Mouse (Mus musculus) inflammation-experienced regulatory T-cells, adult 6 months (primary cell): Measurements from ENCODE around the gene Ube2b. TPM values are rescaled to one million over a fixed set of nuclear protein-coding genes. Genes with fewer than 3 reads are reported as not detected.

ENCODE experiments used
- ATAC-seq: one replicate; pipeline ENCODE4 v1.8.0; 2017
- polyA plus RNA-seq, 3 experiments: library from polyadenylated mRNA; unstranded; fragments of 100-300 nt; shearing (Covaris generic); gene quantifications; one replicate each; pipeline ENCODE4 v1.2.1; 2017

Ube2b gene
- polyA plus RNA-seq, result 100 to 1,000 TPM; 175 to 228 (median 189) TPM

DNA sequence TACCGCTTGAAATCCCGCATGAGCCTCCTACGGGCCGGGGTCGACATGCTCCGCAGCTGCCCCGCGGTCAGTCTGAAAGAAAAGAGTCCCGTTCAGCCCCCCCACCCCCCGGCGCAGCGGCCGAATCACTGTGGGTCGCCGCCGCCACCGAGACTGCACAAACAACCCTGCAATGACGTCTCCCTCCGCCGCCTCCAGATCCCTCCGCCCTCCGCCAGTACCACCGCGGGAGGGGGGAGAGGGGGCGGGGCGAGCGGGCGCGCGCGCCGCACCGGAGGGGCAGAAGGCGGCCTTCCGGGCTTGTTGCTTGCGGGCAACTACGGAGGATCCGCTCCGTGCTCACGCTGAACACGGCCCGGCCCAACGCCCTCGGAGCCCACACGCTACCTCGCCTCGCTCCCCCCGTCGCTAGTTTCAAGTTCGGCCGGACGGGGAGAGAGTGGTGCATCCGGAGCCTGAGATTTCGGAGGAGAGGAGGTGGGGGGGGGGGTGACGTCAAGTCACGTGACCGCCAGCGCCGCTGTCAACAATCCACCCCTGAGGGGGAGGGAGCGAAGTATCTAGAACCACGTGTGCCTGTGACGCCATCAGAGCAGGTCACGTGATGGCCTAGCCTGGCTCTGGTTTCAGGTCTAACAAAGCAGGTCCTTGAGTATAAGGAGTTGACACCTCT lies at the start of gene Ube2b:
Gene Ube2b (minus strand): TSS at position 473 of the 673 bp plus-strand sequence.
- peak; percentile 74 for ATAC-seq

DNA sequence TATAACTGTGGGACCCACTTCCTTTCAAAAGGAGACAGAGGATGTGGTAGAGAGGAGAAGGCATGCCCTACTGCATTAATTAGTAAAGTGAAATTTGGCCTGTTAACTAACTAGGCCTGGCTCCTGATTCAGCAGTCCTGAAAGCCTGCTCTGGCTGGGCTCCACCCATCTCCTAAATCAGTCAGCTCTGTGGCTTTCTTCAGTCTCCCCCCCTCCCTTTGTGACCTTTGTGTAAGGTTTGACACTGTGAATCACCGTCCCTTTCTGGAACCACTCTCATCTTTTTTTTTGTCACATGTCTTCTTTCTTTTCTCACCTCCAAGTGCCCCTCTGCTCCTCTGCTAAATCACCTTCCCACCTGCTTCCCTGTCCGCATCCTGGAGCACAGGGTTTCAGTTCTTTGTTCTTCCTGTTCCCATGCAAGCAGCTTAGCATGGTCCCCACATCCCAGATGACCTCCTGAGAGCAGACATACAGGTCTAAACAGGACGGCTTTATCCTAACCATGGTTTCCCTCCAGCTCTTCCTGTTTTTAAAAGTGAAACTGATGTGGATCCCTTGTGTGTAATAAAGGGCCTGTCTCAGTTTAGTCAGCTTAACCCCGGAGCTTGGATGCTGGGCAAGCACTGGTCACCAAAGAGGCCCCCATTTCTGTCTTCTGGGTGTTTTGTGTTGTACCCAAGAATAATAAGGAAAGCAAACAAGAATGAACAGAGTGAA lies 46.0 kb upstream of the Ube2b start:
- ATAC-seq, result peak; percentile 93

DNA sequence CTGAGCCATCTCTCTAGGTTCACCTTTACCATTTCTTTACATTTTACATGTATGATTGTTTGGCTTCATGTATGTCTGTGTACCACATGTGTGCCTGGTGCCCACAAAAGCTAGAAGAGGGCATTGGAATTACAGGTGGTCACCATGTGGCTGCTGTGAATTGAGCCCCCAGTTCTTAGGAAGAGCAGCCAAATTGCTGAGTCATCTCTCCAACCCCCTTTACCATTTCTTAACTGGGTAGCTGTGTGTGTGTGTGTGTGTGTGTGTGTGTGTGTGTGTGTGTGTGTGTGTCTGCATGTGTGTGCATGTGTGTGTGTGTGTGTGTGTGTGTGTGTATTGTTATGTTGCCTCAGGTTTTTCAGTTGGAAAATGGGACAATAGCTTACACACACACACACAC lies 43.6 kb upstream of the Ube2b start:
- ATAC-seq, result no peak

DNA sequence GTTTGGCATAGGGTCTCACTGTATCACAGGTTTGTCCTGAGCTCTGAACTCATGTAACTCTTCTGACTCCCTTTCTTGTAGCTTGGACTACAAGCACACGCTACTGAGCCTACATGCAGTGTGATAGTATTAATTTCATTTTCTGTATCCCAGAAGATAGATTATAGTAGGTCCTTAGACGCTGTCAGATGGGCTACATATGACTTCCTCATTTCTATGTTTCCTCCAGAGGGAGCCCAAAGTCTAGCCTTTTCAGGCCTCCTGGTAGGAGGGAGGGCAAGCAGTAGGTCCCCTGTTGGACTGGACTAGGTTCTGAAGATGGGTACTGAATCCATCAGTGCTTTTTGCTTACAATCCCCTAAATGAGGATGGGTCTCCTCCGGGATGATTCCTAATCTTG lies 42.7 kb upstream of the Ube2b start:
- ATAC-seq, result no peak

DNA sequence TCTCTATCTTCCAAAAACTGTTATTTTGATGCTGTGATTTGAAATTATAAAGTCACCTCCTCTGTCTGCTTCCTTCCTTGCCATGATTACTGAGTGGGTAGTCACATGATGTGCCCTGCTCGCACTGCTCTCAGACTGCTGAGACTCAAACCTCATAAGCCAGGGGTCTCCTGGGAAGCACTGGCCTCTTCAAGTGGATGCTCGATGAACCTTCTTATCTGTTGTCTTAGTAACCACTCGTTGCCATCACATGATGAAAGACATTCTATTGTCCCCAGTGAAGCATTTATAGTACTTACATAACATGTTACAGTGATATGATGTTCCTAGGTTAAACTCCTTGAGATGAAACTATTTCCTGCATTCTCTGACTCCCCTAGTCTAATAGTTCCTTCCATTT lies 37.1 kb upstream of the Ube2b start:
- ATAC-seq, result no peak

DNA sequence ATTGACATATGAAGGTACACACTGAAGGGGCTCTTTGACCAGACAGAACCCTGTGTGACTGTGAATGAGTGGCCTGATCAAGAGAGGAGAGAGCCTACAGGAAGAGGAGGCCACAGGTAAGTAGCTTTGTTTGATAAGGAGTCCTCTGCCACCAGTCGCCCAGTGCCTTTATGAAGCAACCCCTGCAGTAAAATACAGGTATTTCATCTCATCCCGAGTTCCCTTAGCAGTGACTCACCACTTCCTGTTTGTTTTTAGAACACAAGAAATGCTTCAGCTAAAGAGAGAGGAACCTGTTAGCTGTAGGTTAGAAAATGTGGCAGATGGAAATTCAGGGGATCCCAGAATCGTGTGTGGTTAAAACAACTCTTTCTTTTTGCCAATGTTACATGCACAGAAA lies 35.3 kb upstream of the Ube2b start:
- peak; percentile 83 for ATAC-seq

DNA sequence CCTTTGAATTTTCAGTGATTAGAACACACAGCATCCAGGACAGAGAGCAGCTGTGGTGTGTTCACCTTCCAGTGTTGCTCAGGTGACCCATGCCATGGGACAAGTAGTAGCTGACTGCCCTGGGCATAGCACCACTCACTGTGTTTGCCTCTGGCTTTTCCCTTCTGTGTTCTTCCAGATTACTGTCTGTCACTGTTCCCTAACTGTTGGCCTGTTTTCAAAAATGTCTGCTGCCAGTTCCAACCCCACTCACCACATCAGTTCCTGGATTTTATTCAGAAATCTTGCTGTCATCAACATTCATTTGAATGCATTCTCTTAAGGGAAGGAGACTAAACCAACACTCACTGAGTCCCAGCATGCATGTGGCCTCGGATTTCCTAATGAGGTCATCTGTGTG lies 33.4 kb upstream of the Ube2b start:
- no peak for ATAC-seq

DNA sequence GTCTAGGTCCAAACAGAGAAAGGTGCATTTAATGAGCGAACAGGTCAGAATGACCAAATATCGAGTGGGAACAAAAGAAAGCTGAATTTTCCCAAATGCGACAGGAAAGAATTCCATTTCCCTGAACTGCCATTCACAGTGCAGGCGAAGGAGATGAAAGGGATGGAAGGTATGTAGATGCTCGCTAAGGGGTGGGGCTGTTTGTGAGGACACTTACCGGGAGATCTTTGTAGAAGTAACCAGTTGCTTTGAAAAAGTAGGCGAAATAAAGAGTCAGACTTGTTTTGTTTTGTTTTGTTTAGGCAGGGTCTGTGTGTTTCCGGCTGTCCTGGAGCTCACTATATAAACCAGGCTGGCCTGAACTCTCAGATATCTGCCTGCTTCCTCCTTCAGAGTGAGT lies 31.8 kb upstream of the Ube2b start:
- ATAC-seq, result no peak

DNA sequence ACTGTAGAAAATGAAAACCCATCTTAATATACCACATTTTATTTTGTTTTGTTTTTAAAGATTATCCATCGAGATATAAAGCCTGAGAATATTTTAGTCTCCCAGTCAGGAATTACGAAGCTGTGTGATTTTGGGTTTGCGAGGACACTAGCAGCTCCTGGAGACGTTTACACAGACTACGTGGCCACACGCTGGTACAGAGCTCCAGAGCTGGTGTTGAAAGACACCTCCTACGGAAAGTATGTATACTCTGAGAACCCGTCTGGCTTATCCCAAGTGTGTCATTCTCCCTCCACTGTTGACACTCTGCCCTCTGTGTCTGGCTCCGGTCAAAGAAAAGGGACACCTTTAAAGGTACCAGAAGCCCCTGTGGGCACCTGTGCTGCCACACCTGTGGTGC lies 17.7 kb upstream of the Ube2b start:
- no peak for ATAC-seq

DNA sequence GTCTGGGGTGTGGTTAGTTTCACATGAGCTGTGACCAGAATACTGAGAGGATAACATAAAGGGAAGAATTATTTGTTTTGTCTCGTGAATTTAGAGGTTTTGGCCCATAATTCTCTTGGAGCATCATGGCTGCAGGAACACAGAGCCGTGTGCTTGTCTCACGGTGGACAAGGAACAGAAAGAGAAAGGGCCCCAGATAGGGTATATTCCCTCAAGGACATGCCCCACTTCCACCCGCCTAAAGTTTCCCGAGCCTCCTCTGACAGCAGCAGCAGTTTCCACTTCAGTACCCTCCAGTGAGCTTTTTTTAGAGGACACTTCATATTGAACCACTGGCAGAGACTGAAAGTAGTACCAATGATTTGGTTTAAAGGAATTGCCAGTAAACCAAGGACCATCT lies 11.0 kb upstream of the Ube2b start:
- ATAC-seq, result no peak

DNA sequence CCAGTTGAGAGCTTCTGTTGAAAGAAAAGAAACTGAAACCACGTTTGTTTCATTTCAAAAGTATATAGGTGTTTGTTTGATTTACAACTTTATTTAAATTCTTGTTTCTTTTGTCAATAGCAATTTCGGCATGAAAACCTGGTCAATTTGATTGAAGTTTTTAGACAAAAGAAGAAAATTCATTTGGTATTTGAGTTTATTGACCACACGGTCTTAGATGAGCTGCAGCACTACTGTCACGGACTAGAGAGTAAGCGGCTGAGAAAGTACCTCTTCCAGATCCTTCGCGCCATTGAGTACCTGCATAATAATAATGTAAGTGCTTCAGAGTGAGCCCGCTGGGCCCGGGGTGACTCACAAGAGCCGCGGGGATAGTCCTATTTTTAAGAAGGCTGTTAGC lies 10.4 kb upstream of the Ube2b start:
- ATAC-seq, result no peak

DNA sequence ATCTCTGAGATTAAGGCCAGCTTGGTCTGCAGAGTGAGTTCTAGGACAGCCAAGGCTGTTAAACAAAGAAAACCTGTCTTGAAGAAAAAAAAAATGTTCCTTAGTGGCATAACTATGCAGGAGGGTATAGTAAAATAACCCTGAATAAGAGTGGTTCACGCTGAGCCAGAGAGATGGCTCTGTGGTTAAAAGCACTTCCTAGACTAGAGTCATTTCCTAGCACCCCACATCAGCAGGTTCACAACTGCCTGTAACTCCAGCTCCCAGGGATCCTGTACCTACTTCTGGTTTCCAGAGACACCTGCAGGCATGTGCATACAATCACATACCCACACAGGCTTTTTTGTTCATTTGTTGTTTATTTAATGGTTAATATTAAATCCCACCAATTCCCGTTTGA lies 5.0 kb upstream of the Ube2b start:
- no peak for ATAC-seq

DNA sequence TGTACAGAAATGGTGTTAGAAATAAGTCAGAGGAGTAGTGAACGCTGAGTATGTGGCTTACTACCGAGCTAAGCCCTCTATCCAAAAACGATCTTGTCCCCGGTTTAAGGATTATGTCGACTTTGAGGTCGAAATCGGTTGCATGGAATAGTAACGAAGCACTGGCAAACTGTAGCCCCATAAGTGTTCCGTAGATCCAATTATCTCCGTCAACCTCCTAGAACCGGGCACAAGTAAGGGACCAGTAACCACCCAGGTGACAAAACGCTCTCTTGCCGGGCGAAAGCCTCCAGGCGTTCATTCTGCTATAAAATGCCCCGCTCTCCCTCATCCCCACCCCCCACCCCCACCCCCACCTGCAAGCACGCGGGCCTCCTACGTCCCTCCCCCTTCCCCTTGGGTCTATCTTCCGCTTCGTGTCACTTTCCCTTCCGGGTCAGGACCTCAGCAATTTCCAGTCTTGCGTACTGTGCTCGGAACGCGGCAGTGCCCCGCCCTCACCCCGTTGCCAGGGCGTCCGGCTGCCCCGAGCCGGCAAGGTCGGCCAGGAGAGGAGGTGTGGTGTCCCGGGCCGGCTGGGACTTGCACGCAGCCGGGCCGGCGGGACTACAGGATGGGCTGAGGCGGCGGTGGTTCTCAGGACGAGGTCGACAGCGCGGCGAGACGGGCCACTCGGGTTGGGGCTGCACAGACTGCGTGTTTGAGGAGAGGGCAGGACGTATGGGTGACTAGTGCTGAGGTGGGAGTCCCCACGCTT lies 3.4 kb upstream of the Ube2b start, which contains the start of gene Cdkl3:
Gene Cdkl3 (plus strand): TSS at position 450 of the 757 bp plus-strand sequence.
- ATAC-seq, result peak; percentile 80

DNA sequence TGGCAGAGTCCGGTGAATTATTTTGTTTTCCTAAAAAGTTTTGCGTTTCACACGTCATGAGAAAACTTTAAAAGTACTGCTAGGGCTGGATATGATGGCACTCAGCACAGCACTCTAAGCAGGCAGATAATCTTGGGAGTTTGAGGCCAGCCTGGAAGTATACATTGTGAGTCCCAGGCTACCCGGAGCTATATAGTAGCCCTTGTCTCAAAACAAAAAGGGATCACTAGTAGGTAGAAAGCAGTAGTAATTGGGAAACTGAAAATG lies 2.9 kb upstream of the Ube2b start:
- no peak for ATAC-seq

DNA sequence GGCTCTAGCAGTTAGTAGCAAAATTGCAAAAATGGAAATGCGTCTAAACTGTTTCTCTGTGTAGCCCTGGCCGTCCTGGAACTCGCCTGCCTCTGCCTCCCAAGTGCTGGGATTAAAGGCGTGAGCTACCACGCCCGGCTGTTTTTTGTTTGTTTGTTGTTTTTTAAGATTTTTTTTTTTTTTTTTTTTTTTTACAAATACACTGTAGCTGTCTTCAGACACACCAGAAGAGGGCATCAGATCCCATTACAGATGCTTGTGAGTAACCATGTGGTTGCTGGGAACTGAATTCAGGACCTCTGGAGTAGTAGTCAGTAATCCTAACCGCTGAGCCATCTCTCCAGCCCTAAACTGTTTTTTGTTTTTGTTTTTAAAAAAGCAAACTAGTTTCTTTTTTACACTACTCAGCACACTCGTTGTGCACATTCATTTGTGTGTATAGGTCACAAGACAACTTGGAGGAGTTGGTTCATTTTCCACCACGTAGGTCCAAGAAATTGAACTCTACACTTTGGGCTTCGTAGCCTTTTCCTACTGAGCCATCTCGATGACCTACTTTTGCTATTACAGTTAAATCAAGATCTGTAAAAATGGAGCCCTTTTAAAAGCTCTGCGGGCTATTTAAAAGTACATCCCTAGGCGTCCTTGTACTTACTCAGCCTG lies 2.4 kb upstream of the Ube2b start:
- ATAC-seq, result no peak

DNA sequence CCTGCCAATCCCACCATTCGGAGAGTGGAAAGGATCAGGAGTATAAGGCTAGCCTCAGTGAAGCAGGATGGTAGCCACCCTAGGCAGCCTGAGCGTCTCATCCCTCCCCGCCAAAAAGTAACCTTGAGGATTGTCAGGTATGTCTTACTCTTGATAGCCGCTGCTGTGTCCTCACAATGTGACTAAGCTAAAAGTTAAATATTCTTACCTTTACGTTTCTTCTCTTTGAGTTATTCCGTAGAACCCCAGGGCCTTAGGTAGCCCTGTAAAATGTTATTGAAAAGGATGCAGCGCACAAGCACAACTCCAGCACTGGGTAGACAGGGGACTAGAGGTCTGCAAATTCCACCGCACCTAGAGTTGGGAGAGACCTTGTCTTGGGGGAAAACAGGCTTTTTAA lies 1.3 kb upstream of the Ube2b start:
- no peak for ATAC-seq

DNA sequence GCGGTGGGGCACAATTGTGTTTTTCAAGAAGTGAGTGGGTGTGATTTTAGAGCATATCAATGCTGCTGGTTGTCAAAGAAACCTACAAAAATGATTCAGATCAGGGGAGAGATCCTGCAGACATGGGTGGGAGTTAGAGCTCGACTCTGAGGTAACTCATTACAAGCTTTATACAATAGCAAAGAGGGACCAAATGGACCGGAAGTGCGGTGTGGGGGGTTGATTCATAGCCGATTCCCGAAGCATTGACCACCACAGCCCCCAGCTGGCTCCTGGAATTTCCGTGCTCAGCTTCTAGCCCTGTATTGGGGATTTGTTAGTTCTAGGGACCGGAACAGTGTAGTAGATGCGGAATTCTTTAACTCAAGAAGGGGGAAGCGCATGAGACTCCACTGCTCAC lies 779 bp upstream of the Ube2b start:
- ATAC-seq, result no peak

DNA sequence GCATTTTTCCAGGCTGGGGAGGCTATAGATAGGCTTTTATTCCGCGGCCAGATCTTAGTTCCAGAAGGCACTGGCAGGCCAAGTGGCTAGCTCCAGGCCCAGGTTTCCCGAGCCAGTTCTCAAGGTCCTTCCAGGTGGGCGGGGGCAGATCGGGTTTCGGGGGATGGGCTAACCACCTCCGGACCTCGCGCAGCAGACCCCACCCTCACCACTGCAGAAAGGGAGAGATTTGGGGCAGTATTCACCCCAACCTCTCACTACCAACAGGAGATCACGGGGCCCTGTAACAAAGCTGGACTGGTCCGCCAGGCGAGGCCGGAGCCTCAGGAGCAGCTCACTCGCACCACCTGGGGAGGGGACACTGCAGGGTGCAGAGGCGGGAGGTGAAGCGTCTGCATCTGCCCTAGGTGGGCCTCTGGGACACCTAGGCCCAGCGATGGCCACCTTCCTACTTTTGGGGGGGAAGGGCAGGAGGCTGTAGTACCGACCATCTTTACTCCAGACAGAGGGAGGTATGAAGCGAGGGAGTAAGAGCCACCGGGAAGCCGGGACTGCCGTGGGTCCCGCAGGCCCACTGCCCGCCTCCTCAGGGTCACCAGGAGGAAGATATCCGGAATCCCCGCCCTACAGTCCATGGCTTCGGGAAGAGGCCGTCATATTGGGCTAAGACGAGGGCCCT lies 812 bp downstream of the Ube2b start:
- ATAC-seq, result no peak

DNA sequence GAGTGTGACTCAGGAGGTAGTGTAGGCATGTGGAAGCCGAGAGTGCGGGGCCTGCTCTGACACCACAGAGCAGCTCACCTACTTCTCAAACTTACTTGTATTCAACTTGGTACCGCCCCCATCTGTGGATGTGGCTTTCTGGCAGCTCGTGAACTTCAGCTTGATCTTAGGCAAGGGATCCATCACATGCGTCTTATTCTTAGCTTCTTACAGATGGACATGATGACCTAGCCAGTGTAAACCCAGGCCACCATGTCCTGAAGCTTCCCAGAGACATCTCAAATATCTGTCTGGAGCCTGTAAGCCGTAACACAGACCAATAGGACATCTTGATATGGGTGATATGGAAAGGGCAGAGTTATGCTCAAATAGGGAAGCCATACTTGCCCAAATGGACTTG lies 28.9 kb downstream of the Ube2b start:
- ATAC-seq, result no peak

DNA sequence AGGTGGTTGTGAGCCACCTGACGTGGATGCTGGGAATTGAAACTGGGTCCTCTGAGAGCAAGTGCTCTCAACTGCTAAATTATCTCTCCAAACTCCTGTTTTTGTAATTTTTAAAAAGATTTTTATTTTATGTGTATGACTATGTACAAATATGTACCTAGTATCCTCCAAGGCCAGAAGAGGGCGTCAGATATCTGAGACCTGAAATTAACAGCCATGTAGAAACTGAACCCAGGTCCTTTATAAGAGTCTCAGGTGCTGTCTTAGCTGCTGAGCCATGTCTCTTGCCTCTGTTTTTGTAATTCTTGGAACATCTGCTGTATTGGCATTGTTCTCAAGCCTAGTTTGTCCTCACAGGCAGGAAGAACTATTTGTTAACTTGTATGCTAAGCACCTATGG lies 31.1 kb downstream of the Ube2b start:
- no peak for ATAC-seq

DNA sequence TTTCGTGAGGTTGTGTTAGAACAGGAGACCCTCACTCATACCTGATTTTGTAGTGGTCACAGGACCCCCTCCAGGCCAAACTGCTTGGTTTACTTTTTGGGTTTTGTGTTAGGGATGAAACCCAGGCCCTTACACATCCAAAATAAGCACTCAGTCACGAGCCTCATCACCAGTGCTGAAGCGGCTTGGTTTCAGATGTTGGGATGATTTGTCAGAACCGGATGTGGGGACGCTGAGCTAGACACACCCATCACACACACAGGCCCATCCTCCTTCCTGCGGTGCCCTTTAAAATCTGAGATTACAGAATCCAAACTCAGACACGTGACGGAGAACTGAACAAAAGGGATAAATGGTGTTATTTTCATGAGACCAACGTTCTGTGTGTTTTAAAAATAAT lies 31.7 kb downstream of the Ube2b start:
- peak; percentile 67 for ATAC-seq

DNA sequence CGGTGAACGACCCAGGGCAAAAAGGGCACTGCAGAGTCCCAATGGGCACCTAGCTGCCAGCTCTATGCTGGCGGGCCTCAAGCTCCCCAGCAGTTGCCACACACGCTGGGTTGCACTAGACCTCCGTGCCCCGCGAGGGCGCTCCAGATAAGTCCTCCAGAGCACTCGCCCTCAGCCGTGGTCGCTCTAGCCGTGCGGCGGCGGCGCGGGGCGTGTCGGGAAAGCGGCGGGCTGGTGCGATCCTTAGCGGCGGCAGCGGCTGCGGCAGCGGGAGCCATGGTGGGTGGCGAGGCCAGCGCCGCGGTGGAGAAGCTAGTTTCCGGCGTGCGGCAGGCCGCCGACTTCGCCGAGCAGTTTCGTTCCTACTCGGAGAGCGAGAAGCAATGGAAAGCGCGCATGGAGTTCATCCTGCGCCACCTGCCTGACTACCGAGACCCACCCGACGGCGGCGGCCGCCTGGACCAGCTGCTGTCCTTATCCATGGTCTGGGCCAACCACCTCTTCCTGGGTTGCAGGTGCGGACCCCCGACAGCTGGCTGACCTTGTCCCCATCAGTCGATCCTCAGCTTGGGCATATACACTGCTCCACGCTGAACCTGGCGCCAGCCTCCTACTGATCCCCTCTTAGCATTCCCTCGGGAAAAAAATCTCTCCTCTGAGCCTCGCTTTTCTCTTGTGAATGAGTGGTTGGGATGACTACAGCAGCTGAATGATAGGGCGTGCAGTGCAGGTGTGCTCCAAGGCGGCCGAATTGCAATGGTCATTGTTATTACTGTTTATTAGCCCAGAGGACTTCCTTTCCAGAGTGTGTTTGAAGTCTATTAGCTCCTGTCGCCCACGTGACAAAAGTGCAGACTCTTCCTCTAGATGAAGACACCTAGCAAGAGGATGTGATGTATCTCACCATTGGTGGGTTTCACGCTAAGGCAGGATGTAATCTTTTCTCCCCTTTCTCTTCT lies 32.8 kb downstream of the Ube2b start, which contains the start of gene Cdkn2aipnl:
Gene Cdkn2aipnl (plus strand): TSS at position 219 of the 959 bp plus-strand sequence.
- ATAC-seq, result peak; percentile 70
